Mouse (Mus musculus): ENCODE measurements around the gene March1. TPM values are rescaled to one million over a fixed set of nuclear protein-coding genes. Genes with fewer than 3 reads are reported as not detected.
A peak's percentile ranks its signal among the peaks of the same experiment; 100 is the strongest.

March1 gene
- polyA plus RNA-seq, 1 experiment from 2014 or later, result 2.6 TPM

GRCm38 (mm10) chr8:65966502-65967222, 349.0 kb downstream of the March1 start:
- H3K9ac ChIP-seq (ENCODE audit: low read length), result peak overlapping the region; percentile 22; the same call in 1 of the 2 replicates
- no peaks in the 10 kb centered on the region for H3K27me3 ChIP-seq (ENCODE audit: control insufficient read depth, insufficient read depth, low read length)
- H3K9me3 ChIP-seq (ENCODE audit: control insufficient read depth, low read length), result no peaks in the 10 kb centered on the region
- no peak overlapping the region for H3K4me3 ChIP-seq (ENCODE audit: low read depth, low read length)
- no peak for DNase-seq (ENCODE audit: low spot score)
- no peak overlapping the region for H3K27ac ChIP-seq (ENCODE audit: low read depth, low read length)
- 0 out of 2 replicates have a peak overlapping the region, but pooled peaks have one; percentile 16 for H3K4me2 ChIP-seq (ENCODE audit: low read depth)
- peak; percentile 39; the same call in 1 of the 2 replicates for ATAC-seq (ENCODE audit: insufficient read depth, low FRiP score, low TSS enrichment)
- 15% methylated on average over 10 of the region's 10 CpGs for WGBS
- 0 out of 2 replicates have a peak, but pooled peaks cover 3% of the 10 kb centered on the region for H3K4me1 ChIP-seq (ENCODE audit: control insufficient read depth, insufficient read depth, low read length)
- no peaks in the 10 kb centered on the region for H3K36me3 ChIP-seq (ENCODE audit: control insufficient read depth, insufficient read depth, low read length)

DNA sequence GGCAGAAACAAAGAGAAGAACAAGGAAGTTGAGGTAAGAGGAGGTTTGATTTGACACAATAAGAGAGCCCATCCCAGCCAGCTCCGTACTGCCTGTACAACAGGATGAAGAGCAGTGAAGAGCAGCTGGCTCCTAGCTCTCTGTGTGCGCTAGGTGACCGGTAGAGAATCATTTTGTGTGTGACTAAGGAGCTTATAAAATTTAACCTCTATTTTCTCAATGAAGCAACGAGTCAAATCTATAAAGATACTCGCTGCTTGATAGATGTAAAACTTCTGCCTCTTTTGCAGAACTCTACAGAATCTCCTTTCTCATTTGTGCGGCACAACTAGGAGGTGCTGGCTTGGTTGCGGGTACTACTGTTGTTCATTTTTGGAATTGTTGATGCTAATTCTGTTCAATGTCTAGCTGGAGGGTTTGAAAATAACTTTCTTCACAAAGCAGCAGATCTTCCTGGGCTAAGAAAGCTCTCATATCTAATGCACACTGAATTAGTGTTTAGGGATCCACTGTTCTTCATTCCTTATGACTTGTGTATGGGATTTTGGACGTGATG, 349.6 kb downstream of the March1 start:
- no peak overlapping the region for H3K4me2 ChIP-seq (ENCODE audit: low read depth)

DNA sequence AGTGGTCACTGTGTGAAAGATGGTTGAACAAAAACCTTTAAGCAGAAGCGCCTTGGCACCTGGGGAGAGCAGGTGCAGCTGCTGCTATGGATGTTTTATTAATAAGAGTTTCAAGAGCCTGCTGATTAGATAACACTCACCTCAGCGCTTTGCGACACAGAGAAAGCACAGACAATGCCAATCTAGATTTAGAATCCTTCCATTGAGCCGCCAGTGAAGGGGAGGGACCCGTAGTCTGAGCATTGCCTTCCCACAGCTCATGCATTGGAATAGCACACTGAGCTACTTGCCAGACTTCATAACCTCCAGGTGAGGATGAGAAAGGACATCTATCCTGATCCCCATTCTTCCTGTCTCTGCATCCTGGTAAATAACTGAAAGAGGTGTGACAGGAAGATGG, 359.2 kb downstream of the March1 start:
- Histone ChIP-seq H3K27me3 (ENCODE audit: control insufficient read depth, insufficient read depth, low read length) (no peaks in the 10 kb centered on the region), H3K4me1 (ENCODE audit: control insufficient read depth, insufficient read depth, low read length) (no peaks in the 10 kb centered on the region), H3K27ac (ENCODE audit: low read depth, low read length) (no peak overlapping the region), H3K4me3 (ENCODE audit: low read depth, low read length) (no peak overlapping the region), H3K36me3 (ENCODE audit: control insufficient read depth, insufficient read depth, low read length) (no peaks in the 10 kb centered on the region), H3K4me2 (ENCODE audit: low read depth) (no peak overlapping the region), H3K9ac (ENCODE audit: low read length) (no peak overlapping the region), H3K9me3 (ENCODE audit: control insufficient read depth, low read length) (no peaks in the 10 kb centered on the region)
- WGBS, result 76% methylated on average over 5 of the region's 5 CpGs
- ATAC-seq (ENCODE audit: insufficient read depth, low FRiP score, low TSS enrichment) (no peak), DNase-seq (ENCODE audit: low spot score) (no peak)

More for the DNA sequence above, 349.6 kb downstream of the March1 start:
- H3K4me1 ChIP-seq (ENCODE audit: control insufficient read depth, insufficient read depth, low read length), result 0 out of 2 replicates have a peak, but pooled peaks cover 3% of the 10 kb centered on the region
- H3K36me3 ChIP-seq (ENCODE audit: control insufficient read depth, insufficient read depth, low read length), result no peaks in the 10 kb centered on the region
- 0 out of 2 replicates have a peak, but pooled peaks have one; percentile 14 for ATAC-seq (ENCODE audit: insufficient read depth, low FRiP score, low TSS enrichment)
- 77% methylated on average over 8 of the region's 8 CpGs for WGBS
- no peaks in the 10 kb centered on the region for H3K27me3 ChIP-seq (ENCODE audit: control insufficient read depth, insufficient read depth, low read length)
- no peak overlapping the region for H3K27ac ChIP-seq (ENCODE audit: low read depth, low read length)
- H3K9me3 ChIP-seq (ENCODE audit: control insufficient read depth, low read length), result no peaks in the 10 kb centered on the region
- DNase-seq (ENCODE audit: low spot score), result no peak
- no peak overlapping the region for H3K9ac ChIP-seq (ENCODE audit: low read length)
- no peak overlapping the region for H3K4me3 ChIP-seq (ENCODE audit: low read depth, low read length)

DNA sequence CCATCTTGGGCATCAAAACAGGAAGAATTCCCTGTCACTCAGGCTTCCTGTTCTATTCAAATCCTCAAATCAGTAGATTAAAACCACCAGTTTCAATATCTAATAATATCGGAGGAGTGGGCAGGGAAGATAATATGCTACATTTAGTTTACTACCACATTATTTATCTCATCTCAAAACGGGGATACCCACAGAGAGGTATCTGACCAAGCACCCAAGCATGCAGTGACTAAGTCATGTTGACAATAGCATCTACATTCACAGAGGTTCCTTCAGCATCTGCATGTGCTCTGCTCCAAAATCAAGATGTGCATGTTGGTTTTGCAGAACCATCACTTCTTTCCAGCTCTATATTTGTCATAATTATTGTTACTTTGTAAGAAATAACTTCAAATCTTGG, 364.3 kb downstream of the March1 start:
- H3K4me3 ChIP-seq (ENCODE audit: low read depth, low read length), result no peak overlapping the region
- no peaks in the 10 kb centered on the region for H3K27me3 ChIP-seq (ENCODE audit: control insufficient read depth, insufficient read depth, low read length)
- H3K27ac ChIP-seq (ENCODE audit: low read depth, low read length), result no peak overlapping the region
- 85% methylated on average over 2 of the region's 2 CpGs for WGBS
- no peak overlapping the region for H3K4me2 ChIP-seq (ENCODE audit: low read depth)
- H3K9ac ChIP-seq (ENCODE audit: low read length), result no peak overlapping the region
- ATAC-seq (ENCODE audit: insufficient read depth, low FRiP score, low TSS enrichment) (no peak), DNase-seq (ENCODE audit: low spot score) (no peak)
- H3K36me3 ChIP-seq (ENCODE audit: control insufficient read depth, insufficient read depth, low read length), result no peaks in the 10 kb centered on the region
- no peaks in the 10 kb centered on the region for H3K4me1 ChIP-seq (ENCODE audit: control insufficient read depth, insufficient read depth, low read length)
- H3K9me3 ChIP-seq (ENCODE audit: control insufficient read depth, low read length), result no peaks in the 10 kb centered on the region

DNA sequence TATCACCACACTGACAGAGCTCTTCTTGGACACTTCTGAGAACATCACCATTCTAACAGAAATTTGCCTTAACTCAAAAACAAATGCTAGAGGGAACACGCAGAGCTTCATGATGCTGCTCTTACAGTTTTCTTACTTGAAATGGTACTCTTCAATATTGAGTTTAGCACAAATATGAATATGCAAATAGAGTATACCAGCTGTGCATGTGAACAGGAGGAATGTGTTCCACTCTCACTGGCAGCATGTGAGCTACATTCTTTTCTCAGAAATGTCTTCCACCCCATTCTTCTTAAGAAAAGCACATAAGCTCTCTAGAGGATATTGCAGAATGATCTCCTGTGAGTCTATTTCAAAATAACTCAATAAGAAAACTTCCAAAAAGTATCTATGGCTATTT, 370.0 kb downstream of the March1 start:
- 84% methylated on average over 1 of the region's 1 CpGs for WGBS
- H3K9ac ChIP-seq (ENCODE audit: low read length), result no peak overlapping the region
- no peaks in the 10 kb centered on the region for H3K4me1 ChIP-seq (ENCODE audit: control insufficient read depth, insufficient read depth, low read length)
- no peak for ATAC-seq (ENCODE audit: insufficient read depth, low FRiP score, low TSS enrichment)
- no peaks in the 10 kb centered on the region for H3K27me3 ChIP-seq (ENCODE audit: control insufficient read depth, insufficient read depth, low read length)
- no peak for DNase-seq (ENCODE audit: low spot score)
- no peak overlapping the region for H3K27ac ChIP-seq (ENCODE audit: low read depth, low read length)
- H3K36me3 ChIP-seq (ENCODE audit: control insufficient read depth, insufficient read depth, low read length), result no peaks in the 10 kb centered on the region
- no peak overlapping the region for H3K4me2 ChIP-seq (ENCODE audit: low read depth)
- no peaks in the 10 kb centered on the region for H3K9me3 ChIP-seq (ENCODE audit: control insufficient read depth, low read length)
- no peak overlapping the region for H3K4me3 ChIP-seq (ENCODE audit: low read depth, low read length)

DNA sequence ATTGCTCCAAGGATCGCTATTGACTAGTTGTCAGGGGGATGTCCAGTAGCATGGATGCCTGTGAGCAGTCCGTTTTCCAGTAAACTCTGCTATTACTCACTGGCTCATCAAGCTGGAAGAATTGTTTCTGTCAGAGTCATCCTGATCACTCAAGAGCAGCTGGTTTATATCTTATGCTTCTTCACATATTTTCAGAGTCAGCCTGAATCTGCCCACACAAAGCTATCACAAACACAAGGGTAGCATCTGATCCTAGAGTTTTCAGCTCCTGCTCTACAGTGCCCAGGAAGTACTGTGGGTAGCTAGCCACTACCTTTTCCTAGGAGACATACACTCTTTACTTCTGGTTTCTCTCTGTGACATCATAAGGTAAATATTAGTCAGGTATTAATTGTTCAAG, 405.1 kb downstream of the March1 start:
- H3K4me3 ChIP-seq (ENCODE audit: low read depth, low read length), result no peak overlapping the region
- WGBS, result 95% methylated on average over 2 of the region's 2 CpGs
- no peaks in the 10 kb centered on the region for H3K36me3 ChIP-seq (ENCODE audit: control insufficient read depth, insufficient read depth, low read length)
- no peak overlapping the region for H3K27ac ChIP-seq (ENCODE audit: low read depth, low read length)
- DNase-seq (ENCODE audit: low spot score), result no peak
- H3K4me1 ChIP-seq (ENCODE audit: control insufficient read depth, insufficient read depth, low read length), result no peaks in the 10 kb centered on the region
- no peak for ATAC-seq (ENCODE audit: insufficient read depth, low FRiP score, low TSS enrichment)
- H3K27me3 ChIP-seq (ENCODE audit: control insufficient read depth, insufficient read depth, low read length), result no peaks in the 10 kb centered on the region
- H3K9me3 ChIP-seq (ENCODE audit: control insufficient read depth, low read length), result no peaks in the 10 kb centered on the region
- H3K9ac ChIP-seq (ENCODE audit: low read length), result no peak overlapping the region
- H3K4me2 ChIP-seq (ENCODE audit: low read depth), result no peak overlapping the region

- H3K27me3 ChIP-seq (ENCODE audit: control insufficient read depth, insufficient read depth, low read length), result no peaks in the 10 kb centered on the region
- DNase-seq (ENCODE audit: low spot score) (no peak), ATAC-seq (ENCODE audit: insufficient read depth, low FRiP score, low TSS enrichment) (no peak)
- WGBS, result 73% methylated on average over 3 of the region's 3 CpGs
- H3K36me3 ChIP-seq (ENCODE audit: control insufficient read depth, insufficient read depth, low read length), result no peaks in the 10 kb centered on the region
- no peaks in the 10 kb centered on the region for H3K9me3 ChIP-seq (ENCODE audit: control insufficient read depth, low read length)
- H3K4me1 ChIP-seq (ENCODE audit: control insufficient read depth, insufficient read depth, low read length), result no peaks in the 10 kb centered on the region
- no peak overlapping the region for H3K27ac ChIP-seq (ENCODE audit: low read depth, low read length)
- H3K4me2 ChIP-seq (ENCODE audit: low read depth), result no peak overlapping the region
- no peak overlapping the region for H3K4me3 ChIP-seq (ENCODE audit: low read depth, low read length)
- H3K9ac ChIP-seq (ENCODE audit: low read length), result no peak overlapping the region
Observed at GRCm38 (mm10) chr8:66033651-66034050, 416.0 kb downstream of the March1 start.

DNA sequence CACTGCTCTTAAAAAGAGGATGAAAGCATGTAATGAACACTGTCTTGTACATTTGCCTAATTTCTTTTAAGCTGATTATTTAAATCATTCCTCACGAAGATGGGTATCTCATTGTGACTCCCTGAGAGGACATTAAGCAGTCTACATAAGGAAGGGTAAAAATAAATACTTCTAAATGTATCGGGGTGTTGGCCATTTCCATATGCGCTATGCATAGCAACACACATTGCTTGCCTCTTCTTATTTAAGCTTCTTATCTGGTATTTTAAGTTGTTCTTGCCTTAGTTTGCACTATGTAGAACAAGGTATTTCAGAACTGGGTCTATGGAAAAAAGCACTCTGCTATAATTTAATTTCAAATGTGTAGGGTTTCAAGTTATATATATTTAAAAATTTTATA, 416.7 kb downstream of the March1 start:
- H3K4me1 ChIP-seq (ENCODE audit: control insufficient read depth, insufficient read depth, low read length), result no peaks in the 10 kb centered on the region
- no peaks in the 10 kb centered on the region for H3K27me3 ChIP-seq (ENCODE audit: control insufficient read depth, insufficient read depth, low read length)
- H3K9ac ChIP-seq (ENCODE audit: low read length), result no peak overlapping the region
- H3K9me3 ChIP-seq (ENCODE audit: control insufficient read depth, low read length), result no peaks in the 10 kb centered on the region
- 91% methylated on average over 3 of the region's 3 CpGs for WGBS
- no peak overlapping the region for H3K4me3 ChIP-seq (ENCODE audit: low read depth, low read length)
- H3K27ac ChIP-seq (ENCODE audit: low read depth, low read length), result no peak overlapping the region
- no peak for DNase-seq (ENCODE audit: low spot score)
- no peaks in the 10 kb centered on the region for H3K36me3 ChIP-seq (ENCODE audit: control insufficient read depth, insufficient read depth, low read length)
- no peak overlapping the region for H3K4me2 ChIP-seq (ENCODE audit: low read depth)
- ATAC-seq (ENCODE audit: insufficient read depth, low FRiP score, low TSS enrichment), result no peak

- Histone ChIP-seq H3K27me3 (ENCODE audit: control insufficient read depth, insufficient read depth, low read length) (no peaks in the 10 kb centered on the region), H3K36me3 (ENCODE audit: control insufficient read depth, insufficient read depth, low read length) (no peaks in the 10 kb centered on the region), H3K9ac (ENCODE audit: low read length) (no peak overlapping the region), H3K9me3 (ENCODE audit: control insufficient read depth, low read length) (no peaks in the 10 kb centered on the region), H3K27ac (ENCODE audit: low read depth, low read length) (no peak overlapping the region), H3K4me2 (ENCODE audit: low read depth) (no peak overlapping the region), H3K4me1 (ENCODE audit: control insufficient read depth, insufficient read depth, low read length) (no peaks in the 10 kb centered on the region), H3K4me3 (ENCODE audit: low read depth, low read length) (no peak overlapping the region)
- no peak for DNase-seq (ENCODE audit: low spot score)
- 94% methylated on average over 3 of the region's 3 CpGs for WGBS
- no peak for ATAC-seq (ENCODE audit: insufficient read depth, low FRiP score, low TSS enrichment)
Observed at GRCm38 (mm10) chr8:66094152-66094551, 476.5 kb downstream of the March1 start.

Measured in neural tube, embryonic 11.5 days (tissue).